Mouse (Mus musculus) heart, adult 2 months (tissue): ENCODE results near the gene Ndufaf5. TPM values are rescaled to one million over a fixed set of nuclear protein-coding genes. Genes with fewer than 3 reads are reported as not detected.

Experiments
- DNase-seq, 2 experiments: peaks; one replicate each; pipeline ENCODE4 v3.0.0; 2021
- H3K27ac ChIP-seq: fragments of 200-600 bp; 2 replicates; pipeline ENCODE4 v1.8.1; 2022
- H3K27me3 ChIP-seq: fragments of 200-500 bp; 2 replicates; pipeline ENCODE4 v1.6.1; 2012; ENCODE audit warnings: mild to moderate bottlenecking, low read length, inconsistent platforms, mixed read lengths; ENCODE audit not compliant: control insufficient read depth, insufficient read depth
- H3K36me3 ChIP-seq: fragments of 200-500 bp; 2 replicates; pipeline ENCODE4 v1.6.1; 2012; ENCODE audit warnings: low read length, inconsistent platforms; ENCODE audit not compliant: control insufficient read depth, insufficient read depth
- H3K4me1 ChIP-seq: fragments of 200-500 bp; 2 replicates; pipeline ENCODE4 v1.6.1; 2011; ENCODE audit warnings: low read length; ENCODE audit not compliant: control insufficient read depth, insufficient read depth
- H3K4me3 ChIP-seq: fragments of 200-600 bp; 2 replicates; pipeline ENCODE4 v1.8.1; 2022
- H3K79me2 ChIP-seq: fragments of 200-500 bp; replicated peaks from 2 replicates; pipeline ENCODE4 v1.6.1; 2012; ENCODE audit warnings: mild to moderate bottlenecking, inconsistent platforms, low read length, moderate library complexity, mixed read lengths; ENCODE audit not compliant: control insufficient read depth, insufficient read depth
- H3K9ac ChIP-seq: fragments of 200-500 bp; 2 replicates; pipeline ENCODE4 v1.6.1; 2012; ENCODE audit warnings: low read depth, mild to moderate bottlenecking, control low read depth, inconsistent platforms, low read length, mixed read lengths
- CTCF ChIP-seq: fragments of 200-600 bp; IDR thresholded peaks from 2 replicates; pipeline ENCODE4 v1.8.1; 2022; ENCODE audit warnings: antibody characterized with exemption, mild to moderate bottlenecking, moderate library complexity
- EP300 ChIP-seq: fragments of 200-500 bp; IDR thresholded peaks from 2 replicates; pipeline ENCODE4 v1.6.1; 2011; ENCODE audit warnings: low read depth, low read length, control low read depth; ENCODE audit not compliant: insufficient read depth
- POLR2A ChIP-seq: fragments of 200-500 bp; IDR thresholded peaks from 2 replicates; pipeline ENCODE4 v1.6.1; 2011; ENCODE audit warnings: mild to moderate bottlenecking, low read depth, low read length, control low read depth; ENCODE audit not compliant: insufficient read depth
- whole genome bisulfite sequencing: fragments of 180-500 bp; shearing (Covaris S2); methylation state at CpG from one replicate; pipeline ENCODE4 v1.1.7; 2018; 5-methylcytosine and 5-hydroxymethylcytosine counted together
- intact Hi-C: fragments of 180-260 bp; cut with DNase I; formaldehyde crosslinking; loops from one replicate; pipeline ENCODE4 v1.15.1; 2025
- polyA plus RNA-seq: library from polyadenylated mRNA; depleted of rRNA; stranded (reverse); fragments of >200 nt; gene quantifications from 2 replicates; pipeline ENCODE4 v1.2.3, GENCODE M21; 2012; rRNA removed
- total RNA-seq, 2 experiments: library from RNA; stranded (reverse); gene quantifications; 2 replicates each; pipeline ENCODE4 v1.2.3; 2021

Gene Ndufaf5
- total and polyA plus RNA-seq, 3 experiments, result 10.5 to 35.3 (median 29.7) TPM

DNA sequence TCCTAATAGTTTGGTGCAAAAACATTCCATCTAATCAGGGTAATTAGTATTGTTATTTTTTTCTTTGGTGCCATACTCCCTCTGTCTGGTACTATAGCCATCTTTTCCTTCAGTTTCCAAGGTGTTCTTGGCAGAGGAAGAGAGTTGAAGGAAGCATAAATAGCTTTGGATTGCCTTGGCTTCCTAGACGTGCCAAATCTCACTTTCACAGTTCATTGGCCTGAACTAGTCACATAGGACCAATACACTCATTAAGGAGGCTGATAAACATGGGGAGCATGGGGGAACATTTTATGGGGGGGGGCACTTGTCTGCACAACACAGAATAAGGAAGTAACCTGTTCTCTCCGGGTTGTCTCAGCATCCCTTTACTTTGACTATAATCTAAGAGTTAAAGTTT is 45.0 kb downstream of the Ndufaf5 start:
- intact Hi-C loops, result no loop called here
- Histone ChIP-seq H3K9ac (no peak overlapping the region), H3K79me2 (no peaks in the 10 kb centered on the region), H3K27me3 (no peaks in the 10 kb centered on the region), H3K27ac (no peak overlapping the region), H3K36me3 (no peaks in the 10 kb centered on the region), H3K4me1 (no peaks in the 10 kb centered on the region), H3K4me3 (no peak overlapping the region)
- WGBS, result 52% methylated on average over 2 of the region's 2 CpGs
- TF ChIP-seq EP300, result no peak
- no peak for TF ChIP-seq POLR2A
- TF ChIP-seq CTCF, result no peak
- DNase-seq, result no peak

DNA sequence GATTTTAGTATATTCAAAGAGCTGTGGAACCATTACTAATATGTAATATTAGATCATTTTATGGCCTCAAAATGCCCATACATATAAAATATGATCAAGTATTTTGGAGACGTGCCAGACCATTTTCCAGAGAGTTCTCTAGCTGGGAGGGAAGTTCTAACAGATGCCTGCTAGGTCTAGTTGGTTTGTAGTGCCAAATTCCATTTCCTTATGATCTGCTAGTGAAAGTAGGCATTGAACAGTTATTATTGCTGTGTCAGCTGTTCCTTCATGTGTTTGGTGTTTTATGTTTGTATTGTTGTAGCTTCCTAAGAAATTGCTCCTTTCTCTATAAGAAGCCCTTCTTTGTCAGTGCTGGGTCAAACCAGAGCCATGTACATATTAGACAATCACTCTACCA is 45.5 kb downstream of the Ndufaf5 start:
- Histone ChIP-seq H3K27me3 (no peaks in the 10 kb centered on the region), H3K27ac (no peak overlapping the region), H3K79me2 (no peaks in the 10 kb centered on the region), H3K36me3 (no peaks in the 10 kb centered on the region), H3K4me1 (no peaks in the 10 kb centered on the region), H3K9ac (no peak overlapping the region), H3K4me3 (no peak overlapping the region)
- DNase-seq, result no peak
- WGBS, result 65% methylated on average over 1 of the region's 1 CpGs
- intact Hi-C loops, result no loop called here
- no peak for TF ChIP-seq CTCF

DNA sequence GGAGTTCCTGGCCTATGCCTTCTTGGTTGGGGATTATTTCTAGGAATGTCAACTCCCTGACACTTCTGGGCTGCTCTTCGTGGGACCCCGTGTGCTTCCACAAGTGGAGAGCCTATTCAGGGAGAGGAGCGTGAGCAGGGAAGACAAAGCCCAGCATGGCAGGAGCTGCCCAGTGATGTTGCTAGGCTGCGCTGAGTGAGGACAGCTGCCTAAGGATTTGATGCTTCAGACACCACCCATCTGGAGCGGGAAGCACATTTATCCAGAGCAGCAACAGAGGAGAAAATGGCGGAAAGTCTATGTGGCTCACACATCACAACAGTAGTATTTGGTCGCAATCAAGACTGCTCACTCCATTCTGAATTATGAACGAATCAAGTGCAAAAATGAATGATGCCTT is 49.9 kb downstream of the Ndufaf5 start:
- no peak for DNase-seq
- H3K4me3 ChIP-seq, result no peak overlapping the region
- no peak overlapping the region for H3K9ac ChIP-seq
- no peaks in the 10 kb centered on the region for H3K36me3 ChIP-seq
- WGBS, result 71% methylated on average over 8 of the region's 8 CpGs
- no peaks in the 10 kb centered on the region for H3K79me2 ChIP-seq
- TF ChIP-seq EP300 (no peak), POLR2A (no peak), CTCF (no peak)
- H3K27me3 ChIP-seq, result no peaks in the 10 kb centered on the region
- intact Hi-C loops, result no loop called here
- no peaks in the 10 kb centered on the region for H3K4me1 ChIP-seq
- H3K27ac ChIP-seq, result no peak overlapping the region

DNA sequence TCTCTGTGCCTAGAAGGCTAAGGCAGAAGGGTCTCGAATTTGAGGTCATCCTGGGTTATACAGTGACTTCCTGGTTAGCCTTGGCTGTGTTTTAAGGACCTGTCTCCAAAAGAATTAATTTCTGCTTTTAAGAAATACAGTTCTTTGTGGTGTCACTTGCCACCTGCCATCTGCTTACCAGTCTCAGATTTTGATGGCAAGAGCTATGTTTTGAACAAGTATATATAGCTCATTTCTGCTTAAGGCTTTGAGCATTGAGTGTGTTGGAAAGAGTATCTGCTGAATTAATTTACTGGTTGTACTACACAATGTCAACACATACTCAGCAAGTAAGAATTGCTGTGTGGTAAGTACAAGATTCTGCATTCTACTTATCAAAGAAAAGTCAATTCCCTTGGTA is 59.8 kb downstream of the Ndufaf5 start:
- Histone ChIP-seq H3K79me2 (no peaks in the 10 kb centered on the region), H3K27ac (no peak overlapping the region), H3K4me3 (no peak overlapping the region), H3K27me3 (no peaks in the 10 kb centered on the region), H3K36me3 (no peaks in the 10 kb centered on the region), H3K4me1 (no peaks in the 10 kb centered on the region), H3K9ac (no peak overlapping the region)
- WGBS, result 35% methylated on average over 1 of the region's 1 CpGs
- no peak for DNase-seq
- intact Hi-C loops, result no loop called here
- TF ChIP-seq POLR2A, result no peak
- no peak for TF ChIP-seq CTCF
- no peak for TF ChIP-seq EP300

DNA sequence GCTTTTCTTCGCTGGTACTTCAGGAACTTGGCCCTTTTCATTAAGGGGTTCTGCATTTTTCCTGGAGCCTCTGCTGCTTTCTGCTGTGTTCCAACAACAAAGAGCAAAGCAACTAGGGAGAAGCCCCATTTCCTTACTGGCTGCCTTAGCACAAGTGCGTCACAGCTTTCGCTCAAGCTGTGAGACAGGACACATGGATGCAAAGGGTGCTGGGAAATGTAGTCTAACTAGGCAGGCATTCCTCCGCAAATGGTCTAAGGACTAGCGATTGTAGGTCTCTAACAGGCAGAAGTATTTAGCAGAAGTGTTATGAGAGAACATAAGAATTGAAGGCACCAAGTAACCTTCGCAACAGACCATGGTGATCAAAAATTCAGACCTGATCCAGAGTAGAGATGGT is 66.8 kb downstream of the Ndufaf5 start:
- DNase-seq, result no peak
- Histone ChIP-seq H3K27me3 (no peaks in the 10 kb centered on the region), H3K9ac (no peak overlapping the region), H3K4me3 (no peak overlapping the region), H3K4me1 (no peaks in the 10 kb centered on the region), H3K36me3 (no peaks in the 10 kb centered on the region), H3K79me2 (no peaks in the 10 kb centered on the region), H3K27ac (no peak overlapping the region)
- intact Hi-C loops, result no loop called here
- TF ChIP-seq POLR2A (no peak), EP300 (no peak), CTCF (no peak)
- WGBS, result 50% methylated on average over 6 of the region's 6 CpGs

DNA sequence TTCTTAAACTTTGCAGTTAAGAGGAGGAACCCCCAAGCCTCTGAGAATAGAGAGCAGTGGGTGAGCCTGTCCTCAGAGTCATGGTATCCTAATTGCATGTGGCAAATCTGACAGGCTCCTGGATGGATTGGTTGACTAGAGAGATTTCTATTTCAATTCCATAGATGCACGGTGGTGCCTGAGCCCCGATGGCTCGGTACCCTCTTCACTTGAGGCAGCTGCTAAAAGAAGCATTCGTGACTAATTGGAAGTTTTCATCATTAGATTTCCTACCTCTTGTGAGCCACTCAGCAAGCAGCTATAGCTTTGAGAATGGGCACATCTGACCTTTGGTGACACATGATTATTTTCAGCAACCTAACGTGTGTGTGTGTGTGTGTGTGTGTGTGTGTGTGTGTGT is 71.9 kb downstream of the Ndufaf5 start:
- Histone ChIP-seq H3K27ac (no peak overlapping the region), H3K4me1 (no peaks in the 10 kb centered on the region), H3K4me3 (no peak overlapping the region), H3K79me2 (no peaks in the 10 kb centered on the region), H3K9ac (no peak overlapping the region), H3K27me3 (no peaks in the 10 kb centered on the region), H3K36me3 (no peaks in the 10 kb centered on the region)
- intact Hi-C loops, result no loop called here
- DNase-seq, result no peak
- WGBS, result 75% methylated on average over 5 of the region's 5 CpGs
- TF ChIP-seq EP300 (no peak), POLR2A (no peak), CTCF (no peak)

DNA sequence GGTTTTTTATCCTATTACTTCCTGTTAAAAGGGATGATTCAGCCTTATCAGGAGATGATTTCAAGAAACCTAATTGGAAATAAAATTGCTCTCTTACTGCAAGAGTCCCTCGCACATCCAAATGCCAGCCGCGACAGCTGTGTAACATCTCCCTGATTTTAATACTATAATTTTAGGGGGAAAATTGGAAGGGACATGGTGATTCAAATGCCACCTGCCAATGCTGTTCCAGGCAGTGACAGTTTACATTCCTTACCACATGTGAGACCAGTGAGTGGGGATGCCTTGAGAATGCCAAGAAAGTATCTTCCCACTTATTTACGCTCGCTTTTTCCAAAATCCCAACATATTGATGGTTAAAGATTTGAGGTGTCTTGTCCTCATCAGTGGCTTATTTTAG is 72.7 kb downstream of the Ndufaf5 start:
- 92% methylated on average over 5 of the region's 5 CpGs for WGBS

More for the DNA sequence above, 72.7 kb downstream of the Ndufaf5 start:
- Histone ChIP-seq H3K36me3 (no peaks in the 10 kb centered on the region), H3K79me2 (no peaks in the 10 kb centered on the region), H3K4me3 (no peak overlapping the region), H3K27me3 (no peaks in the 10 kb centered on the region), H3K4me1 (no peaks in the 10 kb centered on the region), H3K27ac (no peak overlapping the region), H3K9ac (no peak overlapping the region)
- intact Hi-C loops, result no loop called here
- DNase-seq, result no peak
- no peak for TF ChIP-seq POLR2A
- TF ChIP-seq EP300, result no peak

Other genes with a start within 250 kb of the Ndufaf5 start
- 1 to 10 TPM; 6.6 to 7.6 TPM for gene Tasp1, start 103.8 kb upstream of the Ndufaf5 start, total RNA-seq
- gene Tasp1, start 103.8 kb upstream of the Ndufaf5 start, polyA plus RNA-seq, result 2.9 and 5.4 TPM in 2 replicates
- not detected for gene Gm17374, start 18.6 kb upstream of the Ndufaf5 start, total RNA-seq
- not detected in 2 replicates for gene Gm17374, start 18.6 kb upstream of the Ndufaf5 start, polyA plus RNA-seq
- 10 to 100 TPM; 12.2 TPM for gene Esf1, start 85 bp upstream of the Ndufaf5 start, total RNA-seq
- 1.1 and 2.2 TPM in 2 replicates for gene Esf1, start 85 bp upstream of the Ndufaf5 start, polyA plus RNA-seq
- gene Sel1l2, start 219.1 kb downstream of the Ndufaf5 start, total RNA-seq, result not detected
- not detected in 2 replicates for gene Sel1l2, start 219.1 kb downstream of the Ndufaf5 start, polyA plus RNA-seq
- gene Macrod2, start 224.7 kb downstream of the Ndufaf5 start, total RNA-seq, result 1 to 10 TPM; 8.5 to 9.7 TPM
- 1.7 and 2.3 TPM in 2 replicates for gene Macrod2, start 224.7 kb downstream of the Ndufaf5 start, polyA plus RNA-seq